Mouse (Mus musculus) midbrain, embryonic 10.5 days (tissue): ENCODE results near the gene Acot6. TPM values are rescaled to one million over a fixed set of nuclear protein-coding genes. Genes with fewer than 3 reads are reported as not detected.

ENCODE experiments used
- polyA plus RNA-seq: library from polyadenylated mRNA; unstranded; fragments of >200 nt; fragmentation: Nextera tagmentation; extraction: Ambion mirVana; gene quantifications from 2 replicates; pipeline ENCODE4 v1.2.1, GENCODE M21; 2016

The Acot6 gene
- polyA plus RNA-seq, 1 experiment from 2014 or later: 0.74 TPM

Other genes with a start within 250 kb of the Acot6 start
- gene Numb, start 178.7 kb upstream of the Acot6 start, polyA plus RNA-seq: 34.3 and 37.4 TPM in 2 replicates
- gene Riox1, start 150.0 kb upstream of the Acot6 start, polyA plus RNA-seq: 13.7 and 15.5 TPM in 2 replicates
- not detected in 2 replicates for gene Heatr4, start 115.8 kb upstream of the Acot6 start, polyA plus RNA-seq
- gene Acot2, start 112.8 kb upstream of the Acot6 start, polyA plus RNA-seq: 20.1 and 21.1 TPM in 2 replicates
- 46.6 and 52.5 TPM in 2 replicates for gene Acot1, start 91.2 kb upstream of the Acot6 start, polyA plus RNA-seq
- gene Acot4, start 62.3 kb upstream of the Acot6 start, polyA plus RNA-seq: 0.06 and 0.21 TPM in 2 replicates
- not detected in 2 replicates for gene Gm49366, start 61.7 kb upstream of the Acot6 start, polyA plus RNA-seq
- gene Acot3, start 48.5 kb upstream of the Acot6 start, polyA plus RNA-seq: 0.16 and 0.31 TPM in 2 replicates
- gene Acot5, start 31.3 kb upstream of the Acot6 start, polyA plus RNA-seq: not detected in 2 replicates
- 3.6 and 6.1 TPM in 2 replicates for gene Dnal1, start 13.7 kb downstream of the Acot6 start, polyA plus RNA-seq
- 2.1 and 3.3 TPM in 2 replicates for gene Pnma1, start 47.8 kb downstream of the Acot6 start, polyA plus RNA-seq
- 5.9 and 6.3 TPM in 2 replicates for gene Elmsan1, start 118.2 kb downstream of the Acot6 start, polyA plus RNA-seq
- gene Ptgr2, start 184.6 kb downstream of the Acot6 start, polyA plus RNA-seq: 19.9 and 21.6 TPM in 2 replicates
- 119 and 130 TPM in 2 replicates for gene Zfp410, start 216.2 kb downstream of the Acot6 start, polyA plus RNA-seq